Mouse (Mus musculus) liver, embryonic 12.5 days (tissue): Measurements from ENCODE around the gene Nlrp9c. TPM values are rescaled to one million over a fixed set of nuclear protein-coding genes. Genes with fewer than 3 reads are reported as not detected.
"Not testable (repeated sequence)": the region's sequence is repeated elsewhere in the genome, so short reads cannot be mapped to it uniquely, and the experiment has no call there.

ENCODE experiments used
- ATAC-seq: fragments of 200-750 bp; cut with Nextera tagmentation; 2 replicates; pipeline ENCODE4 v1.8.0; 2017; ENCODE audit warnings: moderate number of reproducible peaks, mild to moderate bottlenecking, moderate library complexity
- H3K27ac ChIP-seq: fragments of 300-500 bp; sonication (generic); 2 replicates; pipeline ENCODE4 v1.5.1; 2016; ENCODE audit warnings: mild to moderate bottlenecking
- H3K27me3 ChIP-seq: fragments of 300-500 bp; sonication (generic); replicated peaks from 2 replicates; pipeline ENCODE4 v1.6.1; 2016; ENCODE audit warnings: mild to moderate bottlenecking, moderate library complexity
- H3K36me3 ChIP-seq: fragments of 300-500 bp; sonication (generic); 2 replicates; pipeline ENCODE4 v1.6.1; 2016; ENCODE audit warnings: mild to moderate bottlenecking, moderate library complexity
- H3K4me1 ChIP-seq: fragments of 300-500 bp; sonication (generic); 2 replicates; pipeline ENCODE4 v1.6.1; 2016
- H3K4me2 ChIP-seq: fragments of 300-500 bp; sonication (generic); 2 replicates; pipeline ENCODE4 v1.6.1; 2016; ENCODE audit warnings: mild to moderate bottlenecking, moderate library complexity
- H3K4me3 ChIP-seq: fragments of 300-500 bp; sonication (generic); 2 replicates; pipeline ENCODE4 v1.5.1; 2016; ENCODE audit warnings: mild to moderate bottlenecking, moderate library complexity
- H3K9ac ChIP-seq: fragments of 300-500 bp; sonication (generic); 2 replicates; pipeline ENCODE4 v1.6.1; 2016; ENCODE audit warnings: mild to moderate bottlenecking, moderate library complexity
- H3K9me3 ChIP-seq: fragments of 300-500 bp; sonication (generic); replicated peaks from 2 replicates; pipeline ENCODE4 v1.6.1; 2016; ENCODE audit warnings: mild to moderate bottlenecking, moderate library complexity
- WGBS: fragments of 180-500 bp; shearing (Covaris S2); methylation state at CpG from one replicate; pipeline ENCODE4 v1.1.7; 2016; ENCODE audit not compliant: insufficient replicate concordance; 5-methylcytosine and 5-hydroxymethylcytosine counted together
- polyA plus RNA-seq: library from polyadenylated mRNA; unstranded; fragments of >200 nt; fragmentation: Nextera tagmentation; extraction: Ambion mirVana; gene quantifications from 2 replicates; pipeline ENCODE4 v1.2.1, GENCODE M21; 2016

The Nlrp9c gene
- polyA plus RNA-seq, 1 experiment from 2014 or later, result not detected

DNA sequence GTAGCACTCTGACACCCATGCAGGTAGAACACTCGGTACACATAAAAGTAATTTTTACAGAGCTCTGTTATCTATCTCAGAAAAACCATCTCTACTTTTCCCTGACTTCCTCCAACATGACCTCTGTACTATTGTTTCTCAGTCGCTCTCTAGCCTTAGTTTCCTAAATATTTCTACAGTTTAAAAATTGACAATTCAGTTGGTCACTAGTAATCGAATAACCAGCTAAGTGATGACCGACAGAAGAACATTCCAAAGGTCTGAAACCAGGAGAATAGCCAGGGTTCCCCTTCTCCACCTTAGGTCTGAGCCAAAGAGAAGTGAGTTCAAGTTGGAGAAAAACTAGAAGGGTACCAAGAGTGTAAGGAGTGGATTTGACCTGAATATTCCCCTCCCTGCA lies 91.7 kb downstream of the Nlrp9c start:
- not testable (repeated sequence) for H3K4me2 ChIP-seq, H3K27me3 ChIP-seq, H3K27ac ChIP-seq, H3K9ac ChIP-seq, H3K4me3 ChIP-seq, ATAC-seq, H3K36me3 ChIP-seq, H3K4me1 ChIP-seq, H3K9me3 ChIP-seq
- WGBS, result 66% methylated on average over 4 of the region's 4 CpGs

- H3K27ac ChIP-seq, ATAC-seq, H3K4me1 ChIP-seq, H3K36me3 ChIP-seq, H3K27me3 ChIP-seq, H3K4me3 ChIP-seq, H3K9me3 ChIP-seq, H3K9ac ChIP-seq, H3K4me2 ChIP-seq: not testable (repeated sequence)
- 50% methylated on average over 2 of the region's 2 CpGs for WGBS
Measured at GRCm38 (mm10) chr7:26306926-26307325, 96.6 kb downstream of the Nlrp9c start, which contains the start of gene Cyp2a4. Cyp2a4 (plus strand) TSS chr7:26307169.

DNA sequence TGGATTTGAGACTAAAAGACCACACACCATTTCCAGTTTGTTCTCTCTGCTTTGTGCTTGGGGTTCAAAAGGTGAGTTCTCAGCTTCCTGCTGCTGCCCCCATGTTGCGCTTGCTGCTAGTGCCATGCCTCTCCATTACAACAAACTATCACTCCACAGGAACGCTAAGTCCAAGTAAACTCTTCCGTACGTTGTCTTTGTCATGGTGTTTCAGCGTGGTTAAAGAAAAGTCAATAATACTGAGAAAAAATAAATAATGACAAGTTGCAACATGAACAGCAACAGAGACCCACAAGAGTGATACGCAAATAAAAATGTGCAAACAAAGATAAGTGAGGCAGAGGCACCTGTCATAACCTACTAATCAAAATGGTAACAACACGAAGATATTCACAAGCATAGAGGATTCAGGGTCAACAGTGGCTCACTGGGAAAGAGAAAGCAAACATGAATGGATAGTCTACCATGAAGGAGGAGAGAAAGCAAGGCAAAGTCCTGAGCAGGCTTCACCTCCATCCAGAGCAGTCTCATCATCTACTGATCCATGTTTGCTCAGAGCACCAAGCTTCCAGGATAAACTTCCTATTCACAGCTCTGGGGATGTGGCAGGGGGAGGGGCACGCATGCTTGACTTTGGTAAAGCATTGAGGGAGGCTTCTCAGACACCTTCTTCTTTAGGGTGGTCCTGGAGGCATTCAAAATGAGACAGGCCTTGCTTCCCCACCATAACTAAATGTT lies 99.9 kb downstream of the Nlrp9c start:
- ATAC-seq, H3K27ac ChIP-seq, H3K4me1 ChIP-seq, H3K27me3 ChIP-seq, H3K9me3 ChIP-seq, H3K9ac ChIP-seq, H3K36me3 ChIP-seq, H3K4me3 ChIP-seq, H3K4me2 ChIP-seq: not testable (repeated sequence)
- 65% methylated on average over 8 of the region's 8 CpGs for whole genome bisulfite sequencing

Other genes starting within 250 kb of the Nlrp9c start
- gene Cyp2b9, start 230.3 kb downstream of the Nlrp9c start, polyA plus RNA-seq, result not detected in 2 replicates
- not detected in 2 replicates for gene Vmn1r184, start 143.4 kb downstream of the Nlrp9c start, polyA plus RNA-seq
- gene Cyp2a4, start 96.5 kb downstream of the Nlrp9c start, polyA plus RNA-seq, result not detected in 2 replicates
- not detected in 2 replicates for gene Nlrp4a, start 31.4 kb upstream of the Nlrp9c start, polyA plus RNA-seq
- gene Nlrp9a, start 131.3 kb upstream of the Nlrp9c start, polyA plus RNA-seq, result not detected in 2 replicates
- not detected in 2 replicates for gene Vmn1r185, start 214.8 kb upstream of the Nlrp9c start, polyA plus RNA-seq